Mouse (Mus musculus): Measurements from ENCODE around the gene Gm10428.
"Not testable (repeated sequence)": the region's sequence is repeated elsewhere in the genome, so short reads cannot be mapped to it uniquely, and the experiment has no call there.

Gene Gm10428

GRCm38 (mm10) chr11:62752780-62753179 is at the start of gene Gm10428:
TSS of gene Gm10428 (plus strand) at chr11:62753100.
- no peak for DNase-seq (ENCODE audit: low read depth, low spot score)

- no peak for DNase-seq (ENCODE audit: low read depth, low spot score)
Observed at GRCm38 (mm10) chr11:62706141-62706540, 46.8 kb upstream of the Gm10428 start.

GRCm38 (mm10) chr11:62708252-62708651 is 44.6 kb upstream of the Gm10428 start:
- DNase-seq (ENCODE audit: low read depth, low spot score) = no peak

GRCm38 (mm10) chr11:62710657-62711056 is 42.2 kb upstream of the Gm10428 start:
- no peak for DNase-seq (ENCODE audit: low read depth, low spot score)

GRCm38 (mm10) chr11:62728276-62728675 is 24.6 kb upstream of the Gm10428 start:
- no peak for DNase-seq (ENCODE audit: low read depth, low spot score)

GRCm38 (mm10) chr11:62731311-62732021 is 21.4 kb upstream of the Gm10428 start, which contains the start of gene Zfp287:
TSS of gene Zfp287 (minus strand) at chr11:62731905.
- DNase-seq (ENCODE audit: low read depth, low spot score) = peak; percentile 84

- no peak for DNase-seq (ENCODE audit: low read depth, low spot score)
Observed at GRCm38 (mm10) chr11:62732022-62732387, 20.9 kb upstream of the Gm10428 start.

GRCm38 (mm10) chr11:62732665-62733064 is 20.2 kb upstream of the Gm10428 start:
- no peak for DNase-seq (ENCODE audit: low read depth, low spot score)

- no peak for DNase-seq (ENCODE audit: low read depth, low spot score)
Observed at GRCm38 (mm10) chr11:62741186-62741585, 11.7 kb upstream of the Gm10428 start.

GRCm38 (mm10) chr11:62742261-62742957 is 10.5 kb upstream of the Gm10428 start:
- no peak for DNase-seq (ENCODE audit: low read depth, low spot score)

- peak; percentile 56 for DNase-seq (ENCODE audit: low read depth, low spot score)
Observed at GRCm38 (mm10) chr11:62744103-62744502, 8.8 kb upstream of the Gm10428 start.

- peak; percentile 41 for DNase-seq (ENCODE audit: low read depth, low spot score)
Observed at GRCm38 (mm10) chr11:62746001-62746533, 6.8 kb upstream of the Gm10428 start.

GRCm38 (mm10) chr11:62747227-62747626 is 5.7 kb upstream of the Gm10428 start:
- no peak for DNase-seq (ENCODE audit: low read depth, low spot score)

GRCm38 (mm10) chr11:62748062-62748461 is 4.8 kb upstream of the Gm10428 start:
- no peak for DNase-seq (ENCODE audit: low read depth, low spot score)

GRCm38 (mm10) chr11:62749445-62749844 is 3.5 kb upstream of the Gm10428 start:
- not testable (repeated sequence) for DNase-seq (ENCODE audit: low read depth, low spot score)

GRCm38 (mm10) chr11:62752191-62752590 is 709 bp upstream of the Gm10428 start:
- DNase-seq (ENCODE audit: low read depth, low spot score) = no peak

- DNase-seq (ENCODE audit: low read depth, low spot score) = peak; percentile 92
Observed at GRCm38 (mm10) chr11:62756456-62757142, 3.7 kb downstream of the Gm10428 start.

GRCm38 (mm10) chr11:62757143-62757507 is 4.2 kb downstream of the Gm10428 start:
- no peak for DNase-seq (ENCODE audit: low read depth, low spot score)

- no peak for DNase-seq (ENCODE audit: low read depth, low spot score)
Observed at GRCm38 (mm10) chr11:62757906-62758305, 5.0 kb downstream of the Gm10428 start.

GRCm38 (mm10) chr11:62758491-62758890 is 5.6 kb downstream of the Gm10428 start:
- DNase-seq (ENCODE audit: low read depth, low spot score) = no peak

- DNase-seq (ENCODE audit: low read depth, low spot score) = no peak
Observed at GRCm38 (mm10) chr11:62760755-62761457, 8.0 kb downstream of the Gm10428 start.

GRCm38 (mm10) chr11:62776510-62776909 is 23.6 kb downstream of the Gm10428 start:
- no peak for DNase-seq (ENCODE audit: low read depth, low spot score)

Data from retina, postnatal 7 days (tissue).